In the genomic region with DNA sequence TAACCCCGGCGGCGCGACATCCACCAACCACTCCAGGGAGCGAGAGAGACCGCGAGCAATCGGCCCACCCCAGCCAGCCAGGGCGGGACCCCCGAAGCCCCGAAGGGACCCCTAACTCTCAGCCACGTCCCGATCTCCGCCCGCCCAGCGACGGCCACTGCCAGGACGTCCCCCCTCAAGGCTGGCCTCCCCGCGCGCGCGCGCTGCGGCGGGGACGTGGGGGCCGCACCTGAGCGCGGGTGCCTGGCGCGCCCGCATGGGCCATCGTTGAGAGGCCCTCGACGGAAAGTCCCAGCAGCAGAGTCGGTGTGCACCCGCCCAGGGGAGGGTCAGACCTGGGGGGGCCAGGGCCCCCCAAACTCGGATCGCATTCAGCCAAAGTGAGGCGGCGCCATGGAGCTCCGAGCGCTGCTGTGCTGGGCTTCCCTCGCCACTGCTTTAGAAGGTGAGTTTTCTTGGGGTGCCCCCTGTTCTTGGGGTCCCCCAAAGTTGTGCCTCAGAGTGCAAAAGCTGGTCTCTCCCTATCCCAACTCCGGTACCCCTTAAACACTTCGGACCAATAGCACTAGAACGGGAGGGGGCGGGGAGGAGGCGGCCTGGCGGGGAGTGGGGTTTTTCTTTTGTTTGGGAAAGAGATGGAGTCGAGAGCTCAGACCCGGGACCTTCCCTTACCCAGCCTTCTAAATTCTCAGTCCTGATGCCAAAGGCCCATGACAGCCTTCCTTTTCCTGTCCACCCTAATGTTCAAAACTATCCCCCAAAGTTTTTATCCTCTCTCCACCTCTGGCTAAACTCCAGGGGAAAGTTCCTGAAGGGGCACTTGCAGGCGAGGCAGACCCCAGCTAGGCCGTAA, we compare ENCODE assay signal across 8 mouse cellular contexts. TPM values are rescaled to one million over a fixed set of nuclear protein-coding genes. Genes with fewer than 3 reads are reported as not detected.
DNase-seq lines count a peak whose midpoint lies in the region; ATAC-seq and TF ChIP-seq lines count a peak whose summit lies in the region.

No protein-coding gene starts in this region.

- WGBS in kidney, embryonic 15.5 days: under 1% methylated on average over 54 of the region's 55 CpGs
- WGBS in hindbrain, embryonic 14.5 days: under 1% methylated on average over 55 of the region's 55 CpGs

- peak overlapping the region; percentile 10 for H3ac ChIP-seq in myocyte (ENCODE audit: control insufficient read depth, insufficient read length)

- H3K4me3 ChIP-seq in kidney, embryonic 15.5 days (replicated peaks): peak overlapping the region; percentile 94
- H3K4me3 ChIP-seq in brown adipose tissue, adult 24 weeks (ENCODE audit: insufficient read depth, low read depth, low read length): peak overlapping the region; percentile 71
- peak overlapping the region; percentile 61 for H3K4me3 ChIP-seq in hindbrain, embryonic 14.5 days (replicated peaks; ENCODE audit: low read length)
- peak overlapping the region; percentile 64 for H3K4me3 ChIP-seq in myocyte

- no peak for TF ChIP-seq POLR2A in myocyte (IDR thresholded peaks at IDR 0.05; ENCODE audit: insufficient read length, low read depth)

- peak overlapping the region; percentile 86 for H3K4me2 ChIP-seq in kidney, embryonic 15.5 days
- H3K4me2 ChIP-seq in hindbrain, embryonic 14.5 days (replicated peaks): peak overlapping the region; percentile 95
- peak overlapping the region; percentile 80 for H3K4me2 ChIP-seq in myocyte (ENCODE audit: low read depth)

- no peaks in the 10 kb centered on the region for H3K9me3 ChIP-seq in kidney, embryonic 15.5 days (replicated peaks)
- no peaks in the 10 kb centered on the region for H3K9me3 ChIP-seq in hindbrain, embryonic 14.5 days (ENCODE audit: control insufficient read depth, low read length)

- H3K27me3 ChIP-seq in kidney, embryonic 15.5 days: no peaks in the 10 kb centered on the region
- peaks cover 19% of the 10 kb centered on the region for H3K27me3 ChIP-seq in hindbrain, embryonic 14.5 days (ENCODE audit: control insufficient read depth, insufficient read depth, low read length)
- no peaks in the 10 kb centered on the region for H3K27me3 ChIP-seq in myocyte (ENCODE audit: control insufficient read depth, insufficient read depth, insufficient read length)

- H3K9ac ChIP-seq in kidney, embryonic 15.5 days: peak overlapping the region; percentile 94
- H3K9ac ChIP-seq in hindbrain, embryonic 14.5 days: peak overlapping the region; percentile 69

- peak overlapping the region; percentile 94 for H3K27ac ChIP-seq in kidney, embryonic 15.5 days
- peak overlapping the region; percentile 74 for H3K27ac ChIP-seq in brown adipose tissue, adult 24 weeks (replicated peaks; ENCODE audit: low read depth, low read length)
- H3K27ac ChIP-seq in hindbrain, embryonic 14.5 days: peak overlapping the region; percentile 47; the same call in 1 of the 2 replicates

- peaks cover 72% of the 10 kb centered on the region for H3K4me1 ChIP-seq in kidney, embryonic 15.5 days
- peaks cover 7% of the 10 kb centered on the region; the same call in 1 of the 2 replicates for H3K4me1 ChIP-seq in brown adipose tissue, adult 24 weeks (ENCODE audit: control insufficient read depth, insufficient read depth, insufficient read length, low read length)
- peaks cover 19% of the 10 kb centered on the region for H3K4me1 ChIP-seq in hindbrain, embryonic 14.5 days (replicated peaks; ENCODE audit: control insufficient read depth, insufficient read depth, low read length)

- ATAC-seq in kidney, embryonic 15.5 days (replicated peaks; ENCODE audit: low FRiP score): peak; percentile 61
- ATAC-seq in hindbrain, embryonic 14.5 days (ENCODE audit: low FRiP score): peak; percentile 69; the same call in 1 of the 2 replicates
- no peak for ATAC-seq in activated CD4-positive, CD25-positive, alpha-beta regulatory T cell, adult 4 months

- intact Hi-C loops in gastrocnemius, postnatal 36 days (cut with DNase I): no loop called here

- no peak for DNase-seq in kidney, adult 8-10 months
- peak; percentile 28 for DNase-seq in hindbrain, embryonic 14.5 days (ENCODE audit: low spot score)
- no peak for DNase-seq in right cerebral cortex, postnatal 14 days
- no peak for DNase-seq in gastrocnemius, postnatal 36 days

- H3K79me2 ChIP-seq in myocyte (ENCODE audit: control insufficient read depth, insufficient read depth): peaks cover 12% of the 10 kb centered on the region

- H3K36me3 ChIP-seq in kidney, embryonic 15.5 days: peaks cover 23% of the 10 kb centered on the region
- no peaks in the 10 kb centered on the region; the same call in none of the 2 replicates for H3K36me3 ChIP-seq in hindbrain, embryonic 14.5 days (replicated peaks; ENCODE audit: control insufficient read depth, insufficient read depth)
- H3K36me3 ChIP-seq in myocyte (ENCODE audit: control insufficient read depth, insufficient read depth): no peaks in the 10 kb centered on the region

TF ChIP-seq in myocyte, 11 proteins besides CTCF, POLR2A, EP300 and RAD21:
- no peak for TF ChIP-seq E2F4 (IDR thresholded peaks at IDR 0.05; ENCODE audit: insufficient read depth)
- TF ChIP-seq TCF12 (IDR thresholded peaks at IDR 0.05; ENCODE audit: insufficient read depth, poor library complexity, severe bottlenecking): no peak
- no peak for TF ChIP-seq MYOD1 (IDR thresholded peaks at IDR 0.05; ENCODE audit: control insufficient read depth in 1 of 3, insufficient read length in 2 of 3, low read depth in 2 of 3)
- TF ChIP-seq REST (IDR thresholded peaks at IDR 0.05; ENCODE audit: insufficient read depth, insufficient read length): no peak
- TF ChIP-seq CEBPB (IDR thresholded peaks at IDR 0.05; ENCODE audit: insufficient read depth, poor library complexity, severe bottlenecking): no peak
- TF ChIP-seq USF1 (IDR thresholded peaks at IDR 0.05; ENCODE audit: low read depth): no peak
- no peak for TF ChIP-seq MYOG (IDR thresholded peaks at IDR 0.05; ENCODE audit: control insufficient read depth in 1 of 3, insufficient read depth in 1 of 3, insufficient read length in 2 of 3, low read depth in 2 of 3)
- no peak for TF ChIP-seq POLR2AphosphoS2 (IDR thresholded peaks at IDR 0.05; ENCODE audit: insufficient read length, low read depth)
- no peak for TF ChIP-seq SRF (IDR thresholded peaks at IDR 0.05; ENCODE audit: control insufficient read depth, insufficient read length, low read depth)
- no peak for TF ChIP-seq TCF3 (IDR thresholded peaks at IDR 0.05; ENCODE audit: insufficient read length, low read depth)
- TF ChIP-seq MAX (IDR thresholded peaks at IDR 0.05; ENCODE audit: low read depth): no peak
TF ChIP-seq in myocyte: peak in this region for 0.

RNA-seq across cellular contexts. Expression of gene Ephb4, which starts 0.5 kb away (rescaled TPM):
- polyA plus RNA-seq in kidney, embryonic 15.5 days (2015; fragmentation: Nextera tagmentation; extraction: Ambion mirVana): 49.1 and 54.9 TPM in 2 replicates
- polyA plus RNA-seq in brown adipose tissue, adult 24 weeks (2012; ENCODE audit: insufficient read depth, insufficient read length, missing spikeins): 10.3 and 10.4 TPM in 2 replicates
- polyA plus RNA-seq in hindbrain, embryonic 14.5 days (2014; fragmentation: Nextera tagmentation; extraction: Ambion mirVana): 8.7 and 9.0 TPM in 2 replicates
- polyA plus RNA-seq in myocyte (2012; fragmentation: generic; extraction: Trizol): 17.8 TPM
- not detected for polyA plus RNA-seq in activated CD4-positive, CD25-positive, alpha-beta regulatory T cell, adult 4 months (2017; shearing (Covaris generic))
- total RNA-seq in gastrocnemius, postnatal 36 days (2021): 10 to 100 TPM; 12.1 to 13.4 TPM

RNA-seq across cellular contexts. Expression of gene Slc12a9, which starts 17.0 kb away (rescaled TPM):
- polyA plus RNA-seq in kidney, embryonic 15.5 days (2015; fragmentation: Nextera tagmentation; extraction: Ambion mirVana): 14.2 and 16.0 TPM in 2 replicates
- 2.5 and 5.2 TPM in 2 replicates for polyA plus RNA-seq in brown adipose tissue, adult 24 weeks (2012; ENCODE audit: insufficient read depth, insufficient read length, missing spikeins)
- polyA plus RNA-seq in hindbrain, embryonic 14.5 days (2014; fragmentation: Nextera tagmentation; extraction: Ambion mirVana): 14.9 and 17.6 TPM in 2 replicates
- polyA plus RNA-seq in myocyte (2012; fragmentation: generic; extraction: Trizol): 7.9 TPM
- polyA plus RNA-seq in activated CD4-positive, CD25-positive, alpha-beta regulatory T cell, adult 4 months (2017; shearing (Covaris generic)): 10 to 100 TPM in 1 of 2 experiments, 1 to 10 TPM in 1; 7.8 to 10.1 TPM
- 1 to 10 TPM; 2.4 to 2.5 TPM for total RNA-seq in gastrocnemius, postnatal 36 days (2021)

RNA-seq across cellular contexts. Expression of gene Trip6, which starts 36.2 kb away (rescaled TPM):
- polyA plus RNA-seq in kidney, embryonic 15.5 days (2015; fragmentation: Nextera tagmentation; extraction: Ambion mirVana): 77.9 and 87.5 TPM in 2 replicates
- polyA plus RNA-seq in brown adipose tissue, adult 24 weeks (2012; ENCODE audit: insufficient read depth, insufficient read length, missing spikeins): 13.1 and 20.6 TPM in 2 replicates
- 11.1 and 12.2 TPM in 2 replicates for polyA plus RNA-seq in hindbrain, embryonic 14.5 days (2014; fragmentation: Nextera tagmentation; extraction: Ambion mirVana)
- 46.2 TPM for polyA plus RNA-seq in myocyte (2012; fragmentation: generic; extraction: Trizol)
- 1 to 10 TPM; 1.3 to 1.5 TPM for polyA plus RNA-seq in activated CD4-positive, CD25-positive, alpha-beta regulatory T cell, adult 4 months (2017; shearing (Covaris generic))
- total RNA-seq in gastrocnemius, postnatal 36 days (2021): 1 to 10 TPM; 3.7 to 4.1 TPM

RNA-seq across cellular contexts. Expression of gene Srrt, which starts 43.0 kb away (rescaled TPM):
- polyA plus RNA-seq in kidney, embryonic 15.5 days (2015; fragmentation: Nextera tagmentation; extraction: Ambion mirVana): 141 and 158 TPM in 2 replicates
- 31.0 and 45.4 TPM in 2 replicates for polyA plus RNA-seq in brown adipose tissue, adult 24 weeks (2012; ENCODE audit: insufficient read depth, insufficient read length, missing spikeins)
- 75.0 and 81.0 TPM in 2 replicates for polyA plus RNA-seq in hindbrain, embryonic 14.5 days (2014; fragmentation: Nextera tagmentation; extraction: Ambion mirVana)
- 59.0 TPM for polyA plus RNA-seq in myocyte (2012; fragmentation: generic; extraction: Trizol)
- 10 to 100 TPM; 65.0 to 75.8 TPM for polyA plus RNA-seq in activated CD4-positive, CD25-positive, alpha-beta regulatory T cell, adult 4 months (2017; shearing (Covaris generic))
- total RNA-seq in gastrocnemius, postnatal 36 days (2021): 10 to 100 TPM; 27.7 to 39.8 TPM

RNA-seq across cellular contexts. Expression of gene Ufsp1, which starts 56.0 kb away (rescaled TPM):
- polyA plus RNA-seq in kidney, embryonic 15.5 days (2015; fragmentation: Nextera tagmentation; extraction: Ambion mirVana): 5.9 and 7.3 TPM in 2 replicates
- 7.4 and 11.4 TPM in 2 replicates for polyA plus RNA-seq in brown adipose tissue, adult 24 weeks (2012; ENCODE audit: insufficient read depth, insufficient read length, missing spikeins)
- polyA plus RNA-seq in hindbrain, embryonic 14.5 days (2014; fragmentation: Nextera tagmentation; extraction: Ambion mirVana): 22.3 and 22.6 TPM in 2 replicates
- polyA plus RNA-seq in myocyte (2012; fragmentation: generic; extraction: Trizol): 9.0 TPM
- polyA plus RNA-seq in activated CD4-positive, CD25-positive, alpha-beta regulatory T cell, adult 4 months (2017; shearing (Covaris generic)): 1 to 10 TPM in 1 of 2 experiments, not detected in 1; 1.7 TPM
- total RNA-seq in gastrocnemius, postnatal 36 days (2021): 10 to 100 TPM; 17.6 to 25.1 TPM
